Mouse (Mus musculus): ENCODE measurements around the gene Bcl2l2. TPM values are rescaled to one million over a fixed set of nuclear protein-coding genes. Genes with fewer than 3 reads are reported as not detected.

Bcl2l2 gene
- polyA plus RNA-seq (2015; fragmentation: Nextera tagmentation; extraction: Ambion mirVana) = 4.1 and 5.0 TPM in 2 replicates

DNA sequence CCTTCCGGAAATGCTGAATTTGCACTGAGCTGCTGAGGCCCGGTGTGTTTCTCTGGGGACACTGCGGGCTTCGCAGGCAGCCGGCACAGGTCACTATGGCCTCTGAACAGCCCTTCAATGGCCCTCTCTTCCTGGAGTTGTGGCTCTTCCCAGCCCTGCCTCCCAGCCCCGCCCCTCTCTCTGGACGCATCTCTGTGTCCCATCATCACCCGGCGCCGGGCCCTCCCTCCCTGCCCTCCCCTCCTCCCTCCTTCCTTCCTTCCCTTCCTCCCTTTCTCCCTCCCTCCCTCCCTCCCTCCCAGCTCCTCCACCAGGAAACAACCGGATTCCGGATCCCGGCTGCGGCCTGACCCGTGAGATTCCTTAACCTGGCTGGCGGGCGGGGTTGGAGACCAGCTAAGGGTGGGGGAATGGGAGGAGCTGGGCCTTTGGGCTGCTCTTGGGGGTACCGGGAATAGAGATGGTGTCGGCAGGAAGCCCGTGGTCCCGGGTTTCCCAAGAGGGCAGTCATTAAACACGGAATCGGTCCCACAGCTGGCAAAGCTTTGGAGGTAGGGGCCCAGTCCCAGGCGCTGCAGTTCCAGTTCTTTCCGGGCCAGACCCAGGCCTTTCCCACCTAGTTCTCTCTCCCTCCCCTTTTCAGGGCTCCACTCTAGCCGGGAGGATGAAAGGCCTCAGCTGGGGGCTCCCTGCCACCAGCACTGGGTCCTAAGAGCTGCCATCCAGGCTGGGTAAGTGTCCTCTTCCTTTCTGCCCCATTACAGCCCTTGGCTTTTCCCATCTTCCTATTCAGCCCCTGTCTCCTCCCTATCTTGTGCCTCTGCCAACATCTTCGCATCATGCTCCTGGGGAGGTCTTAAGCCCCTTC lies at the start of gene Bcl2l2, which contains the start of gene Gm20521:
TSS of gene Bcl2l2 (plus strand) at position 224 of the 868 bp plus-strand sequence.
TSS of gene Gm20521 (plus strand) at position 288 of the 868 bp plus-strand sequence.
- Histone ChIP-seq H3K36me3 (peaks cover 17% of the 10 kb centered on the region; the same call in 1 of the 2 replicates), H3K27ac (replicated peaks) (peak within 1 kb of the TSS; percentile 95), H3K4me2 (replicated peaks) (peak within 1 kb of the TSS; percentile 77), H3K9me3 (replicated peaks) (no peaks in the 10 kb centered on the region), H3K4me1 (peaks cover 24% of the 10 kb centered on the region), H3K9ac (peak within 1 kb of the TSS; percentile 75), H3K27me3 (0 out of 2 replicates have a peak, but pooled peaks cover under 1% of the 10 kb centered on the region), H3K4me3 (replicated peaks) (peak within 1 kb of the TSS; percentile 70)
- WGBS = under 1% methylated on average over 27 of the region's 27 CpGs
- ATAC-seq (ENCODE audit: insufficient number of reproducible peaks, low FRiP score, low TSS enrichment, low read depth) = peak; percentile 91

DNA sequence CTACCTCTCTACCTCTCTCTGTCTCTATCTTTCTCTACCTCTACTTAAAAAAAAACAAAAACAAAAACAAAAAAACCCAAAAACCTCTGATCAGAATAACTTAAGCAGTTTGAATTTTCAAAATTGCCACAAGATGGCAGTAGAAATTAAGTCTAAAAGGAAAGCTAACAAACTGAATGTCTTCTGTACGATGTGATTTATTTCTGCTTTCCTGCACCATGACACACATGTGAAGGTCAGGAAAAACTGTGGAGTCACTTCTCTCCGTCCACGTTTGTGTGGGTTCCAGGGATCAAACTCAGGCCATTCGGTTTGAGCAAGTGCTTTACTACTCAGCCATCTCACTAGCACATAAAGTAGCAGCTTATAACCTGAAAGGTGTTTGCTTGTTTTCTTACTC lies 39.7 kb upstream of the Bcl2l2 start:
- no peak for ATAC-seq (ENCODE audit: insufficient number of reproducible peaks, low FRiP score, low TSS enrichment, low read depth)
- no peaks in the 10 kb centered on the region for H3K27me3 ChIP-seq

DNA sequence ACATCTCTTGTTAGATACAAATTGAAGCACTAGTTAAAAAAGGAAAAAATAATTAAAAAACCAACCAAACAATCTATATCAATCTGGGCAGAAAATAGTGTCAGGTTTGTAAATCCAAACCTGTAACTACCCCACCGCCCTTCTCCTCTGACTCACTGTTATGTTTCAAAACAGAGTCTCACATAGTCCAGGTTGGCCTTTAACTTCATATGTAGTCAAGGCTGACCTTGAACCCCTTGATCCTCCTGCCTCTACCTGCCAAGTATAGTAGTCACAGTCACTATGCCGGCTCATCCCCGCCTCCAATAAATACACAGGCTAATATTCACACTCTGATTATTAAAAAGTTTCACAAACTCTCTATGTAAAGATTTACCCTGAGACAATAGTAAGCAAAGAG lies 27.5 kb upstream of the Bcl2l2 start:
- Histone ChIP-seq H3K27ac (replicated peaks) (no peak overlapping the region), H3K4me3 (replicated peaks) (no peak overlapping the region), H3K36me3 (peaks cover 14% of the 10 kb centered on the region; the same call in 1 of the 2 replicates), H3K27me3 (no peaks in the 10 kb centered on the region), H3K9ac (no peak overlapping the region), H3K9me3 (replicated peaks) (no peaks in the 10 kb centered on the region), H3K4me2 (replicated peaks) (no peak overlapping the region), H3K4me1 (no peaks in the 10 kb centered on the region)
- ATAC-seq (ENCODE audit: insufficient number of reproducible peaks, low FRiP score, low TSS enrichment, low read depth) = no peak
- WGBS = 96% methylated on average over 3 of the region's 3 CpGs

More for the DNA sequence above, 39.7 kb upstream of the Bcl2l2 start:
- H3K4me1 ChIP-seq = no peaks in the 10 kb centered on the region
- H3K9ac ChIP-seq = no peak overlapping the region
- H3K27ac ChIP-seq (replicated peaks) = no peak overlapping the region
- WGBS = 2% methylated on average over 4 of the region's 4 CpGs
- no peak overlapping the region for H3K4me3 ChIP-seq (replicated peaks)
- H3K9me3 ChIP-seq (replicated peaks) = no peaks in the 10 kb centered on the region
- H3K36me3 ChIP-seq = no peaks in the 10 kb centered on the region
- H3K4me2 ChIP-seq (replicated peaks) = no peak overlapping the region

- no peaks in the 10 kb centered on the region for H3K9me3 ChIP-seq (replicated peaks)
- H3K4me1 ChIP-seq = no peaks in the 10 kb centered on the region
- ATAC-seq (ENCODE audit: insufficient number of reproducible peaks, low FRiP score, low TSS enrichment, low read depth) = no peak
- no peak overlapping the region for H3K4me2 ChIP-seq (replicated peaks)
- H3K9ac ChIP-seq = no peak overlapping the region
- WGBS = 86% methylated on average over 7 of the region's 7 CpGs
- no peak overlapping the region for H3K4me3 ChIP-seq (replicated peaks)
- no peaks in the 10 kb centered on the region for H3K27me3 ChIP-seq
- no peak overlapping the region for H3K27ac ChIP-seq (replicated peaks)
- peaks cover 14% of the 10 kb centered on the region; the same call in 1 of the 2 replicates for H3K36me3 ChIP-seq
These were observed 26.5 kb upstream of the Bcl2l2 start for GRCm38 (mm10) chr14:54856703-54857102.

- no peak for ATAC-seq (ENCODE audit: insufficient number of reproducible peaks, low FRiP score, low TSS enrichment, low read depth)
- Histone ChIP-seq H3K9ac (no peak overlapping the region), H3K4me2 (replicated peaks) (no peak overlapping the region), H3K27ac (replicated peaks) (no peak overlapping the region), H3K4me1 (no peaks in the 10 kb centered on the region), H3K9me3 (replicated peaks) (no peaks in the 10 kb centered on the region), H3K4me3 (replicated peaks) (no peak overlapping the region), H3K36me3 (peaks cover 14% of the 10 kb centered on the region; the same call in 1 of the 2 replicates), H3K27me3 (no peaks in the 10 kb centered on the region)
- WGBS = 91% methylated on average over 9 of the region's 9 CpGs
These were observed 25.3 kb upstream of the Bcl2l2 start for GRCm38 (mm10) chr14:54857891-54858290.

GRCm38 (mm10) chr14:54860511-54860910 lies 22.7 kb upstream of the Bcl2l2 start:
- no peak for ATAC-seq (ENCODE audit: insufficient number of reproducible peaks, low FRiP score, low TSS enrichment, low read depth)
- Histone ChIP-seq H3K36me3 (peaks cover 14% of the 10 kb centered on the region; the same call in 1 of the 2 replicates), H3K9ac (no peak overlapping the region), H3K9me3 (replicated peaks) (no peaks in the 10 kb centered on the region), H3K4me3 (replicated peaks) (no peak overlapping the region), H3K27ac (replicated peaks) (no peak overlapping the region), H3K4me2 (replicated peaks) (no peak overlapping the region), H3K4me1 (peaks cover 8% of the 10 kb centered on the region; the same call in 1 of the 2 replicates), H3K27me3 (no peaks in the 10 kb centered on the region)
- WGBS = 34% methylated on average over 2 of the region's 2 CpGs

- ATAC-seq (ENCODE audit: insufficient number of reproducible peaks, low FRiP score, low TSS enrichment, low read depth) = peak; percentile 100
- Histone ChIP-seq H3K4me2 (replicated peaks) (peak overlapping the region; percentile 81), H3K9me3 (replicated peaks) (no peaks in the 10 kb centered on the region), H3K36me3 (no peaks in the 10 kb centered on the region), H3K4me3 (replicated peaks) (peak overlapping the region; percentile 97), H3K27ac (replicated peaks) (peak overlapping the region; percentile 69), H3K4me1 (peaks cover 8% of the 10 kb centered on the region; the same call in 1 of the 2 replicates), H3K9ac (peak overlapping the region; percentile 91), H3K27me3 (no peaks in the 10 kb centered on the region)
- under 1% methylated on average over 56 of the region's 56 CpGs for WGBS
These were observed 19.5 kb upstream of the Bcl2l2 start for GRCm38 (mm10) chr14:54863501-54864312.

DNA sequence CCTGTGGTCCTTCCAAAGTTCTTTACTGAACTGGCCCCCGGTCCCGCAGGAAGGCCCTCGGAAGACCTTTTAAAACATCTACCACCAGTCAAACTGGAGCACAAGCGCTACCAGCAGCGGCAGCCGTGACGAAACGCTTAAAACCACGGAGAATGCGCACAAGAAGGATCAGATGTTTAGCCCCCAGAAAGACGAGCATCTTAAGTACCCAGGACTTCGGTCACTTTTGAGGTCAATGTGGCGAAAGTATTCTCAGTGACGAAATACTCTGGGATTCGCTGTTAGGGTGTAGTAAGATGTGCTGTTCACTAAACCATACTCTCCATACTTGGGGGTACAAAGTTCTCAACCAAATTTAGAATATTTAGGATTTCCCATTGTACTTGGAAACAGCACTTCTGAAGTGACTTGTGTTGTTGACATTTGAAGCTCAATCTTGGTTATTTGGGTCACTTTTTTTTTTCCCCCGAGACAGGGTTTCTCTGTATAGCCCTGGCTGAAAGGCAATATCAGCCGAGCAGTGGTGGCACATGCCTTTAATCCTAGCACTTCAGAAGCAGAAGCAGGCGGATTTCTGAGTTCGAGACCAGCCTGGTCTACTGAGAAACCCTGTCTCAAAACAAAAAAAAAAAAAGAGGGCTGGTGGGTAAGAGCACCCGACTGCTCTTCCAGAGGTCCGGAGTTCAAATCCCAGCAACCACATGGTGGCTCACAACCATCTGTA lies 18.7 kb upstream of the Bcl2l2 start:
- peak overlapping the region; percentile 81 for H3K4me2 ChIP-seq (replicated peaks)
- H3K9ac ChIP-seq = peak overlapping the region; percentile 91
- H3K27me3 ChIP-seq = no peaks in the 10 kb centered on the region
- 13% methylated on average over 21 of the region's 21 CpGs for WGBS
- H3K27ac ChIP-seq (replicated peaks) = peak overlapping the region; percentile 69
- H3K36me3 ChIP-seq = no peaks in the 10 kb centered on the region
- H3K9me3 ChIP-seq (replicated peaks) = no peaks in the 10 kb centered on the region
- ATAC-seq (ENCODE audit: insufficient number of reproducible peaks, low FRiP score, low TSS enrichment, low read depth) = 0 out of 2 replicates have a peak, but pooled peaks have one; percentile 8
- H3K4me1 ChIP-seq = peaks cover 8% of the 10 kb centered on the region; the same call in 1 of the 2 replicates
- H3K4me3 ChIP-seq (replicated peaks) = peak overlapping the region; percentile 97

DNA sequence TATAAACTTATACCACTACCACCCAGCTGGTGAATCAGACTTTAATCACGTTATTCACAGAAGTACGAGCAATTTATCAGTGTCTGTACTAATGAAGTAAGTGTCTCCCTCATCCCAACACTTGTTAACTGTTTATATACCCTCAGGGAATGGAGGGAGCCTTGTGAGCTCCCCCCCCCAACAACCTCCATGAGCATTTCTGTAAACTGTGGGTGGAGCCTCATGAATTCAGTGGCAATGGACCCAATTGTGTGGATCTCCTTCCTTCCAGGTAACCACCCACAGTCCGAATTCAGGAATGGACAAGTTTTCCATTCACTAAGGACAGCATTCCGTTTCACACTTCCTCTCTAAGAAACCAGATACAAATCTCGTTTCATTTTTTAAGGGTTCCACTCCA lies 17.6 kb upstream of the Bcl2l2 start:
- no peak overlapping the region for H3K27ac ChIP-seq (replicated peaks)
- no peaks in the 10 kb centered on the region for H3K27me3 ChIP-seq
- no peak overlapping the region for H3K4me3 ChIP-seq (replicated peaks)
- H3K9ac ChIP-seq = no peak overlapping the region
- no peak overlapping the region for H3K4me2 ChIP-seq (replicated peaks)
- peaks cover 8% of the 10 kb centered on the region; the same call in 1 of the 2 replicates for H3K4me1 ChIP-seq
- no peaks in the 10 kb centered on the region for H3K9me3 ChIP-seq (replicated peaks)
- 76% methylated on average over 5 of the region's 5 CpGs for WGBS
- no peaks in the 10 kb centered on the region for H3K36me3 ChIP-seq
- ATAC-seq (ENCODE audit: insufficient number of reproducible peaks, low FRiP score, low TSS enrichment, low read depth) = no peak

DNA sequence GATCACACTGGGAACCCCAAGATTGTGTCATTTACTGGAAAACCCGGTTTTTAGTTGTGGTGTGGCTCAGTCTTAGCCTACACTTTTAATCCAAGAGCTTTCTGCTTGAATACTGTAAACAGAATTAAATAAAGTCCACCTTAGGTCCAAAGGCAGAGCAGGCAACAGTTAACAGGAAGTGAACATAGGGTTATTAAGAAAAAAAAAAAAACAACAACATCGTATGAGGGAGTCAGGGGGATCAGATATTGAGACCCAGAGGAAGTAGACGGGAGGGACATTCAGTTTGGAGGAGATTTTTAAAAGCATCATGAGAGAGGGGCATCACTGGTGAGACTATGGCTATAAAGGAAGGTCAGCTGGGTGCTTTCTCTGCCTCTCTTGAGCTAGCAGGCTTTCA lies 16.9 kb upstream of the Bcl2l2 start:
- ATAC-seq (ENCODE audit: insufficient number of reproducible peaks, low FRiP score, low TSS enrichment, low read depth) = no peak
- WGBS = 46% methylated on average over 3 of the region's 3 CpGs
- no peak overlapping the region for H3K4me3 ChIP-seq (replicated peaks)
- no peaks in the 10 kb centered on the region for H3K27me3 ChIP-seq
- H3K4me1 ChIP-seq = peaks cover 8% of the 10 kb centered on the region; the same call in 1 of the 2 replicates
- no peaks in the 10 kb centered on the region for H3K9me3 ChIP-seq (replicated peaks)
- H3K9ac ChIP-seq = no peak overlapping the region
- no peak overlapping the region for H3K27ac ChIP-seq (replicated peaks)
- H3K36me3 ChIP-seq = no peaks in the 10 kb centered on the region
- H3K4me2 ChIP-seq (replicated peaks) = no peak overlapping the region

Measured in embryonic facial prominence, embryonic 15.5 days (tissue).